In the genomic region with DNA sequence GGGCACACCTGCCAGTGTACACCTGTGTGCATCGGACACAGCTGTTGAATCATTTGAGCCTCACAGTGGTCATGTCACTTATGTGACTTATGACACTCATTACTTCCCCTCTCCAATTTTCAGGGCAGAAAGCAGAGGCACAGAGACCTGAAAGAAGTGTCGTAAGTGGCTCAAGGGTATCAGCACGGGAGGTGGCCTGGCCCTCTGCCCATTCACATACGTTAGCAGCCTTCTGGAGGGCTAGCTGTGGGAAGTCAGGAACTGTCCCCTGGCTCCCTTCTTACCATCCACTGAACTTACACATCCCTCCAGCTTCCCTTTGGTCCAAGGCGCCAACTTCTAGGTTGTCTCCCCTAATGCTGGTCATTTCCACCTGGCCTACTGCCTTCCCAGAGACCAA, we compare ENCODE assay signal across 25 mouse cellular contexts.
"Had no signal": no experiment of that assay in that cellular context is flagged by ENCODE, and none has a peak within 500 bp of the region (broad histone marks: within the 10 kb centered on the region; RNA-seq: fewer than 3 reads in every experiment).

No protein-coding gene starts in this region.

- DNase-seq: gastrocnemius, postnatal 14 days; gastrocnemius, postnatal 36 days; heart, adult 11 months; heart, adult 2 months; heart, postnatal 14 days; heart, postnatal 36 days; kidney, adult 11 months; kidney, adult 2 months; kidney, adult 9 months; kidney, postnatal 14 days; kidney, postnatal 36 days; layer of hippocampus, adult 9-11 months; layer of hippocampus, postnatal 36 days; lung, adult 18-20 months had no signal

- H3K27ac ChIP-seq: heart, adult 2 months; heart, embryonic 13.5 days; heart, embryonic 15.5 days; hindbrain, embryonic 13.5 days; hindbrain, embryonic 15.5 days; hindbrain, postnatal 0 days; kidney, embryonic 15.5 days; kidney, postnatal 0 days; limb, embryonic 13.5 days; limb, embryonic 15.5 days; liver, embryonic 12.5 days; liver, embryonic 14.5 days had no signal

- H3K4me3 ChIP-seq: heart, adult 2 months; heart, embryonic 13.5 days; heart, embryonic 15.5 days; hindbrain, embryonic 13.5 days; hindbrain, embryonic 15.5 days; kidney, embryonic 15.5 days; limb, embryonic 13.5 days; limb, embryonic 15.5 days; liver, embryonic 12.5 days had no signal
